In genomic region chr11:76413202-76413601, GRCm38 (mm10) we compare ENCODE assay signal across 26 mouse cellular contexts. TPM values are rescaled to one million over a fixed set of nuclear protein-coding genes. Genes with fewer than 3 reads are reported as not detected.
DNase-seq lines count a peak whose midpoint lies in the region; ATAC-seq and TF ChIP-seq lines count a peak whose summit lies in the region.
"Had no signal": no experiment of that assay in that cellular context is flagged by ENCODE, and none has a peak within 500 bp of the region (broad histone marks: within the 10 kb centered on the region; RNA-seq: fewer than 3 reads in every experiment).

No protein-coding gene starts in this region.

- no peak overlapping the region for H3K4me2 ChIP-seq in forebrain, postnatal 0 days (ENCODE audit: low read depth)
- H3K4me2 ChIP-seq in forebrain, embryonic 13.5 days: no peak overlapping the region
- H3K4me2 ChIP-seq in lung, embryonic 15.5 days: no peak overlapping the region
- H3K4me2 ChIP-seq in myocyte (ENCODE audit: low read depth): no peak overlapping the region
- H3K4me2 ChIP-seq: embryonic facial prominence, embryonic 15.5 days; heart, embryonic 12.5 days; hindbrain, embryonic 12.5 days; midbrain, embryonic 15.5 days; neural tube, embryonic 13.5 days had no signal

- TF ChIP-seq POLR2A in myocyte (IDR thresholded peaks at IDR 0.05; ENCODE audit: insufficient read length, low read depth): no peak

- H3K36me3 ChIP-seq in forebrain, postnatal 0 days (ENCODE audit: insufficient read depth): peaks cover 39% of the 10 kb centered on the region
- H3K36me3 ChIP-seq in forebrain, embryonic 13.5 days (ENCODE audit: poor library complexity, severe bottlenecking): peaks cover 72% of the 10 kb centered on the region
- H3K36me3 ChIP-seq in lung, embryonic 15.5 days: peaks cover 54% of the 10 kb centered on the region
- peaks cover 10% of the 10 kb centered on the region for H3K36me3 ChIP-seq in myocyte (ENCODE audit: control insufficient read depth, insufficient read depth)

- H3ac ChIP-seq in myocyte (ENCODE audit: control insufficient read depth, insufficient read length): no peak overlapping the region

- no peak overlapping the region for H3K9ac ChIP-seq in forebrain, postnatal 0 days
- H3K9ac ChIP-seq in forebrain, embryonic 13.5 days: no peak overlapping the region
- H3K9ac ChIP-seq in lung, embryonic 15.5 days: no peak overlapping the region
- H3K9ac ChIP-seq: embryonic facial prominence, embryonic 15.5 days; heart, embryonic 12.5 days; hindbrain, embryonic 12.5 days; liver, embryonic 14.5 days; midbrain, embryonic 15.5 days; neural tube, embryonic 13.5 days had no signal

- H3K27me3 ChIP-seq in forebrain, postnatal 0 days (ENCODE audit: insufficient read depth, low read length): no peaks in the 10 kb centered on the region
- H3K27me3 ChIP-seq in forebrain, embryonic 13.5 days: no peaks in the 10 kb centered on the region
- H3K27me3 ChIP-seq in lung, embryonic 15.5 days: no peaks in the 10 kb centered on the region
- no peaks in the 10 kb centered on the region for H3K27me3 ChIP-seq in myocyte (ENCODE audit: control insufficient read depth, insufficient read depth, insufficient read length)
- H3K27me3 ChIP-seq: embryonic facial prominence, embryonic 15.5 days; heart, embryonic 12.5 days; hindbrain, embryonic 12.5 days; midbrain, embryonic 15.5 days; neural tube, embryonic 13.5 days had no signal

- ATAC-seq in forebrain, postnatal 0 days: peak; percentile 59; the same call in 1 of the 2 replicates
- ATAC-seq in forebrain, embryonic 13.5 days: no peak
- ATAC-seq in lung, embryonic 15.5 days (ENCODE audit: borderline replicate concordance, extremely low read depth, low FRiP score, low TSS enrichment): peak; percentile 31; the same call in 1 of the 2 replicates
- ATAC-seq: midbrain, embryonic 15.5 days had no signal

- WGBS in forebrain, postnatal 0 days: 75% methylated on average over 4 of the region's 4 CpGs
- 81% methylated on average over 4 of the region's 4 CpGs for WGBS in forebrain, embryonic 13.5 days
- WGBS in lung, embryonic 15.5 days: 56% methylated on average over 4 of the region's 4 CpGs

- no peak overlapping the region for H3K4me3 ChIP-seq in forebrain, postnatal 0 days (ENCODE audit: low read depth, low read length)
- H3K4me3 ChIP-seq in forebrain, embryonic 13.5 days: no peak overlapping the region
- H3K4me3 ChIP-seq in lung, embryonic 15.5 days: no peak overlapping the region
- no peak overlapping the region for H3K4me3 ChIP-seq in myocyte
- H3K4me3 ChIP-seq: embryonic facial prominence, embryonic 15.5 days; heart, embryonic 12.5 days; hindbrain, embryonic 12.5 days; midbrain, embryonic 15.5 days; neural tube, embryonic 13.5 days had no signal

- no peak overlapping the region for H3K27ac ChIP-seq in forebrain, postnatal 0 days (ENCODE audit: low read depth, low read length)
- no peak overlapping the region for H3K27ac ChIP-seq in forebrain, embryonic 13.5 days
- H3K27ac ChIP-seq in lung, embryonic 15.5 days: peak overlapping the region; percentile 19; the same call in 1 of the 2 replicates
- H3K27ac ChIP-seq: embryonic facial prominence, embryonic 15.5 days; hindbrain, embryonic 12.5 days; kidney, postnatal 0 days; liver, embryonic 14.5 days; midbrain, embryonic 15.5 days; neural tube, embryonic 13.5 days had no signal

- H3K4me1 ChIP-seq in forebrain, postnatal 0 days (ENCODE audit: insufficient read depth): no peaks in the 10 kb centered on the region
- H3K4me1 ChIP-seq in forebrain, embryonic 13.5 days: peaks cover 11% of the 10 kb centered on the region
- 0 out of 2 replicates have a peak, but pooled peaks cover 3% of the 10 kb centered on the region for H3K4me1 ChIP-seq in lung, embryonic 15.5 days

- peaks cover 5% of the 10 kb centered on the region for H3K79me2 ChIP-seq in myocyte (ENCODE audit: control insufficient read depth, insufficient read depth)

- DNase-seq in cerebellum, postnatal 10 days: peak; percentile 61 to 66
- DNase-seq in cerebellum, postnatal 25 days: no peak
- peak; percentile 68 for DNase-seq in forebrain, postnatal 0 days
- no peak for DNase-seq in lung, postnatal 10 days
- DNase-seq in adrenal gland, adult 2 months: no peak
- DNase-seq: adrenal gland, postnatal 25 days; cerebellum, adult 11 months; cerebellum, adult 9-11 months; embryo, embryonic 11 days; gastrocnemius, postnatal 25 days; heart, adult 18-20 months; heart, postnatal 10 days; kidney, adult 2 months; retina, postnatal 1 day; right cerebral cortex, postnatal 25 days; thymus, postnatal 25 days had no signal

- H3K9me3 ChIP-seq in forebrain, postnatal 0 days (ENCODE audit: low read length): no peaks in the 10 kb centered on the region
- H3K9me3 ChIP-seq in forebrain, embryonic 13.5 days (replicated peaks): no peaks in the 10 kb centered on the region
- no peaks in the 10 kb centered on the region for H3K9me3 ChIP-seq in lung, embryonic 15.5 days
- H3K9me3 ChIP-seq: embryonic facial prominence, embryonic 15.5 days; heart, embryonic 12.5 days; hindbrain, embryonic 12.5 days; midbrain, embryonic 15.5 days; neural tube, embryonic 13.5 days had no signal

- TF ChIP-seq CTCF in forebrain, postnatal 0 days (IDR thresholded peaks at IDR 0.05; ENCODE audit: low read depth): no peak

TF ChIP-seq in myocyte, 11 proteins besides CTCF, POLR2A, EP300 and RAD21:
- TF ChIP-seq MYOD1 (IDR thresholded peaks at IDR 0.05; ENCODE audit: control insufficient read depth in 1 of 3, insufficient read length in 2 of 3, low read depth in 2 of 3): no peak
- TF ChIP-seq POLR2AphosphoS2 (IDR thresholded peaks at IDR 0.05; ENCODE audit: insufficient read length, low read depth): peak; percentile 35

RNA-seq across cellular contexts. Expression of gene Timm22, which starts 6.5 kb away (rescaled TPM):
- 48.6 and 56.6 TPM in 2 replicates for total RNA-seq in forebrain, postnatal 0 days (2014; rRNA removed)
- polyA plus RNA-seq in forebrain, postnatal 0 days (2015; fragmentation: Nextera tagmentation; extraction: Ambion mirVana): 93.2 and 98.2 TPM in 2 replicates
- 102 and 104 TPM in 2 replicates for polyA plus RNA-seq in forebrain, embryonic 13.5 days (2015; fragmentation: Nextera tagmentation; extraction: Ambion mirVana)
- 105 and 106 TPM in 2 replicates for polyA plus RNA-seq in lung, embryonic 15.5 days (2015; fragmentation: Nextera tagmentation; extraction: Ambion mirVana)
- 101 TPM for polyA plus RNA-seq in myocyte (2012; fragmentation: generic; extraction: Trizol)
- total RNA-seq in adrenal gland, adult 2 months (2021): 10 to 100 TPM; 37.9 to 53.7 TPM
- polyA plus RNA-seq in adrenal gland, adult 2 months (2012; rRNA removed): 13.8 and 21.4 TPM in 2 replicates

RNA-seq across cellular contexts. Expression of gene Nxn, which starts 14.3 kb away (rescaled TPM):
- 19.0 and 22.1 TPM in 2 replicates for total RNA-seq in forebrain, postnatal 0 days (2014; rRNA removed)
- polyA plus RNA-seq in forebrain, postnatal 0 days (2015; fragmentation: Nextera tagmentation; extraction: Ambion mirVana): 10.7 and 12.7 TPM in 2 replicates
- polyA plus RNA-seq in forebrain, embryonic 13.5 days (2015; fragmentation: Nextera tagmentation; extraction: Ambion mirVana): 23.4 and 29.9 TPM in 2 replicates
- 24.0 and 24.4 TPM in 2 replicates for polyA plus RNA-seq in lung, embryonic 15.5 days (2015; fragmentation: Nextera tagmentation; extraction: Ambion mirVana)
- 76.8 TPM for polyA plus RNA-seq in myocyte (2012; fragmentation: generic; extraction: Trizol)
- total RNA-seq in adrenal gland, adult 2 months (2021): 10 to 100 TPM; 28.9 to 31.6 TPM
- polyA plus RNA-seq in adrenal gland, adult 2 months (2012; rRNA removed): 21.5 and 25.2 TPM in 2 replicates

Comparison
In these comparisons a context has a peak if more than half of its experiments do, and no peak if none do; other contexts are left out.
1. DNase-seq: peak in cerebellum, postnatal 10 days (2 of 2) and forebrain, postnatal 0 days (single experiment); none in cerebellum, postnatal 25 days (0 of 2), lung, postnatal 10 days (single experiment) and adrenal gland, adult 2 months (single experiment).